Mouse (Mus musculus): ENCODE measurements around the gene Lrrn2.

DNA sequence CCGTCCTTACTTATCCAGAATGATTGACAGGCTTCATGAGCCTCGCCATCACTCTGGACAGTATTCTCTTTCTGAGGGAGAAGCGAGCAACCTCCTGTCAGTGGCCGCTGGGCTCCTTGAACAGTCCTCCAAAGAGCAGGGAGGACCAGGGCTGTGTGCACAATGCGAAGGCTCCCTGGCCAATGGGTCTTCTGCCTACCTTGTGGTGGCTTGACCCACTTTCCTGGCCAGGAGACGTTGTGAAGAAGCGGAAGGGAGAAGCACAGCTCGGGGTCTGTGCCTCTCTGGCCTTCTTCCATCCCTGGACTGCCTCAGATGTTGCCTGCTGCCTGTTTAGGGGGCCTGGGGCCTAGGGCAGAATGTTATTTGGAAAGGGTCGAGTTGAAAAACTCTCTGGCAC, 1.8 kb downstream of the Lrrn2 start:
- TF ChIP-seq CTCF (IDR thresholded peaks at IDR 0.05; ENCODE audit: borderline replicate concordance, control insufficient read depth, extremely low read depth, insufficient read depth, low read length, poor library complexity) (no peak), POLR2A (IDR thresholded peaks at IDR 0.05; ENCODE audit: control insufficient read depth, extremely low read depth, insufficient read depth, low read length, poor library complexity) (no peak)
